Mouse (Mus musculus) forebrain, embryonic 11.5 days (tissue): ENCODE data around the gene B4galt2. TPM values are rescaled to one million over a fixed set of nuclear protein-coding genes. Genes with fewer than 3 reads are reported as not detected.
A peak's percentile ranks its signal among the peaks of the same experiment; 100 is the strongest.

Experiments
- ATAC-seq: fragments of 200-750 bp; cut with Nextera tagmentation; replicated peaks from 2 replicates; pipeline ENCODE4 v1.8.0; 2017; ENCODE audit warnings: moderate TSS enrichment; ENCODE audit not compliant: low FRiP score
- DNase-seq: peaks from one replicate; pipeline ENCODE4 v3.0.0-alpha.2; 2017; ENCODE audit warnings: low spot score
- H3K27ac ChIP-seq: fragments of 300-500 bp; sonication (generic); 2 replicates; pipeline ENCODE4 v1.5.1; 2014; ENCODE audit warnings: low read depth, low read length
- H3K27me3 ChIP-seq: fragments of 300-500 bp; sonication (generic); 2 replicates; pipeline ENCODE4 v1.6.1; 2014; ENCODE audit warnings: mild to moderate bottlenecking, low read length, mixed read lengths; ENCODE audit not compliant: control insufficient read depth, insufficient read depth
- H3K36me3 ChIP-seq: fragments of 300-500 bp; sonication (generic); 2 replicates; pipeline ENCODE4 v1.6.1; 2014; ENCODE audit warnings: mild to moderate bottlenecking, low read length, moderate library complexity, mixed read lengths; ENCODE audit not compliant: control insufficient read depth, insufficient read depth
- H3K4me1 ChIP-seq: fragments of 300-500 bp; sonication (generic); replicated peaks from 2 replicates; pipeline ENCODE4 v1.6.1; 2014; ENCODE audit warnings: low read length, mixed read lengths; ENCODE audit not compliant: control insufficient read depth, insufficient read depth
- H3K4me2 ChIP-seq: fragments of 300-500 bp; sonication (generic); 2 replicates; pipeline ENCODE4 v1.6.1; 2014; ENCODE audit warnings: low read depth, mild to moderate bottlenecking, low read length, moderate library complexity, mixed read lengths; ENCODE audit not compliant: severe bottlenecking
- H3K4me3 ChIP-seq: fragments of 300-500 bp; sonication (generic); 2 replicates; pipeline ENCODE4 v1.5.1; 2014; ENCODE audit warnings: low read depth, low read length
- H3K9ac ChIP-seq: fragments of 300-500 bp; sonication (generic); 2 replicates; pipeline ENCODE4 v1.6.1; 2014; ENCODE audit warnings: low read length
- H3K9me3 ChIP-seq: fragments of 300-500 bp; sonication (generic); 2 replicates; pipeline ENCODE4 v1.6.1; 2016; ENCODE audit warnings: low read length, mixed read lengths; ENCODE audit not compliant: control insufficient read depth
- WGBS: fragments of 180-500 bp; shearing (Covaris S2); extraction: QIAGEN DNeasy Blood & Tissue Kit; methylation state at CpG from one replicate; pipeline ENCODE4 v1.1.7; 2014; 5-methylcytosine and 5-hydroxymethylcytosine counted together
- polyA plus RNA-seq: library from polyadenylated mRNA; unstranded; fragments of >200 nt; fragmentation: Nextera tagmentation; extraction: Ambion mirVana; gene quantifications from 2 replicates; pipeline ENCODE4 v1.2.1, GENCODE M21; 2014

The B4galt2 gene
- polyA plus RNA-seq, 1 experiment from 2014 or later: 31.3 TPM

- Histone ChIP-seq H3K9me3 (no peaks in the 10 kb centered on the region), H3K27ac (no peak overlapping the region), H3K4me3 (peak overlapping the region; percentile 78), H3K27me3 (no peaks in the 10 kb centered on the region), H3K4me1 (peaks cover 8% of the 10 kb centered on the region), H3K36me3 (no peaks in the 10 kb centered on the region; the same call in 1 of the 2 replicates), H3K9ac (peak overlapping the region; percentile 80), H3K4me2 (peak overlapping the region; percentile 100)
- WGBS: 13% methylated on average over 8 of the region's 8 CpGs
- DNase-seq: no peak
- ATAC-seq: no peak; the same call in 1 of the 2 replicates
Measured at GRCm38 (mm10) chr4:117914031-117914430, 30.7 kb upstream of the B4galt2 start.

DNA sequence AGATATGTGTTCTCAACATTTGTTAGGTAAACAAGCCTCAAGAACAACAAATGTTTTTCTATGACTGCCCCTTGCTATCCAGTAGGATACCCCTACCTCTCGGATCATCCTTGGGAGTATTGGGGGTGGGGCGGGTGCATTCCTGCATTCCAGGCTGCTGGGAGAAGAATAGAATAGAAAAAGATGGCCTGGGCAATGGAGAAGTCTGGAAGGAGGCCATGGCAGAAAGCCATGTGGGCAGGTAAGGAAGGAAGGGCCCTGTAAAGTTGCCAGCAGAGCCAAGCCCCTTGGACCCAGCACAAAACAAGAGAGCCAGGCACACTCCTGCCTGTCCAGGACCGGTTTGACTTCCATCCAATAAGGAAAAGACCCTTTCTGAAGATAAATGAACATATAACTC lies 30.1 kb upstream of the B4galt2 start:
- WGBS: 53% methylated on average over 3 of the region's 3 CpGs
- H3K4me1 ChIP-seq: peaks cover 10% of the 10 kb centered on the region
- no peaks in the 10 kb centered on the region for H3K27me3 ChIP-seq
- ATAC-seq (no peak), DNase-seq (no peak)
- H3K4me3 ChIP-seq: peak overlapping the region; percentile 78
- no peaks in the 10 kb centered on the region; the same call in 1 of the 2 replicates for H3K36me3 ChIP-seq
- peak overlapping the region; percentile 100 for H3K4me2 ChIP-seq
- no peaks in the 10 kb centered on the region for H3K9me3 ChIP-seq
- H3K9ac ChIP-seq: peak overlapping the region; percentile 80
- H3K27ac ChIP-seq: no peak overlapping the region

DNA sequence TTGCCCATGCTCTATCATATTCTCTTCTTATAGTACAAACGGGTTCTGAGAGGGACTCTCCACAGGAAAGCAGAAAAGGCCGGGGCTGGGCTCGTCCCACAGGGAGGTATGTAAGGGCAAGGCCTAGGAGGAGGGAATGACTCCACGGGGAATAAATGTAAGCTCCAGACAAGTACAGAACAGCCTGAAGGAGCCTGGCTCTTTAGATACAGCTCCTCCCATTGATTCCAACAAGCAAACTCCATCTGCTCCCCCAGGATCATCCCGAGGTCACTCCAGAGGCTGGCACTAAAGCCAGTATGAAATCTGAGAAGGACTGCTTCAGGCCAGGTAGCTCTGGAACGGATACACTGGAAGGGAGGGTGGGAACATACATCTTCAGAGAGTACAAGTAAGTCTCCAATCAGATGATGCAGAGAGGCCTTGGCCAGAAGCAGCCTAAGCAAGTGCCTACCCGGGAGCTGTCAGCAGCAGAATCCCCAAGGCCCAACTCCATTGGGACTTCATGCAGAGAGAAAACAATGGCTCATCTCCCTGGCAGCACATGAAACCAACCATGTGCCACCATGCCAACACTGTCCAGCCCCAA lies 29.5 kb upstream of the B4galt2 start:
- peaks cover 10% of the 10 kb centered on the region for H3K4me1 ChIP-seq
- WGBS: 76% methylated on average over 7 of the region's 7 CpGs

DNA sequence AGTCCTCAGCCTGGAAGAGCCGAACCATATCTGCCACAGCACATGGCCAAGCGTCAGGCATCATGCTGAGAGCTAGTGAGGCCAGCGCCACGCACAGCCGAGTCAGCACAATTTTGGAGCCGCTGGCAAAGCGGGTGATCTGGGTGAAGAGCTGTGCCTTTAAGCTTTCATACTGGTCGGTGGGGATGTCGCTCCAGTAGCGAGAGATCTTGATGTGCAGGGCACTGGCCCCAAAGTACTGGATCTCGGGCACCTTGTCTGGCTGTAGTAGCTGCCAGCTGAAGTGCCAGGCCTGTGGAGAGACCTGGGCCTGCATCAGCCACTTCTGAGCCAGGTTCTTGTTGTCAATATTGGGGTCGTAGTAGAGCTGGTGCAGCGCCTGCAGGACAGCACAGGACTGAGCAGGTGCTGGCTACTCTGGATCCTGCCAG lies 28.9 kb upstream of the B4galt2 start:
- Histone ChIP-seq H3K9ac (no peak overlapping the region), H3K36me3 (no peaks in the 10 kb centered on the region; the same call in 1 of the 2 replicates)
- 95% methylated on average over 13 of the region's 13 CpGs for WGBS

More for the DNA sequence above, 29.5 kb upstream of the B4galt2 start:
- H3K27me3 ChIP-seq: no peaks in the 10 kb centered on the region
- no peak overlapping the region for H3K4me2 ChIP-seq
- no peak overlapping the region for H3K27ac ChIP-seq
- no peak overlapping the region for H3K4me3 ChIP-seq
- no peak for DNase-seq
- no peaks in the 10 kb centered on the region for H3K9me3 ChIP-seq
- H3K36me3 ChIP-seq: no peaks in the 10 kb centered on the region; the same call in 1 of the 2 replicates
- no peak for ATAC-seq
- no peak overlapping the region for H3K9ac ChIP-seq

GRCm38 (mm10) chr4:117908834-117909453 lies 25.7 kb upstream of the B4galt2 start:
- DNase-seq (no peak), ATAC-seq (peak; percentile 83)
- Histone ChIP-seq H3K4me3 (no peak overlapping the region), H3K27ac (peak overlapping the region; percentile 65), H3K27me3 (no peaks in the 10 kb centered on the region), H3K4me1 (peaks cover 8% of the 10 kb centered on the region; the same call in 1 of the 2 replicates), H3K4me2 (peak overlapping the region; percentile 21; the same call in 1 of the 2 replicates), H3K9ac (0 out of 2 replicates have a peak overlapping the region, but pooled peaks have one; percentile 20), H3K36me3 (peaks cover 4% of the 10 kb centered on the region; the same call in 1 of the 2 replicates), H3K9me3 (no peaks in the 10 kb centered on the region)
- 69% methylated on average over 8 of the region's 8 CpGs for WGBS

More for the DNA sequence above, 28.9 kb upstream of the B4galt2 start:
- no peak overlapping the region for H3K27ac ChIP-seq
- no peaks in the 10 kb centered on the region for H3K9me3 ChIP-seq
- ATAC-seq (no peak), DNase-seq (no peak)
- H3K27me3 ChIP-seq: no peaks in the 10 kb centered on the region
- H3K4me2 ChIP-seq: no peak overlapping the region
- H3K4me3 ChIP-seq: no peak overlapping the region
- peaks cover 10% of the 10 kb centered on the region for H3K4me1 ChIP-seq

GRCm38 (mm10) chr4:117906196-117906595 lies 22.9 kb upstream of the B4galt2 start:
- no peak for DNase-seq
- peaks cover 16% of the 10 kb centered on the region for H3K36me3 ChIP-seq
- 91% methylated on average over 3 of the region's 3 CpGs for WGBS
- H3K4me2 ChIP-seq: no peak overlapping the region
- no peak overlapping the region for H3K27ac ChIP-seq
- peaks cover 3% of the 10 kb centered on the region; the same call in 1 of the 2 replicates for H3K4me1 ChIP-seq
- no peaks in the 10 kb centered on the region for H3K9me3 ChIP-seq
- no peak overlapping the region for H3K4me3 ChIP-seq
- ATAC-seq: no peak
- no peak overlapping the region for H3K9ac ChIP-seq
- H3K27me3 ChIP-seq: no peaks in the 10 kb centered on the region

DNA sequence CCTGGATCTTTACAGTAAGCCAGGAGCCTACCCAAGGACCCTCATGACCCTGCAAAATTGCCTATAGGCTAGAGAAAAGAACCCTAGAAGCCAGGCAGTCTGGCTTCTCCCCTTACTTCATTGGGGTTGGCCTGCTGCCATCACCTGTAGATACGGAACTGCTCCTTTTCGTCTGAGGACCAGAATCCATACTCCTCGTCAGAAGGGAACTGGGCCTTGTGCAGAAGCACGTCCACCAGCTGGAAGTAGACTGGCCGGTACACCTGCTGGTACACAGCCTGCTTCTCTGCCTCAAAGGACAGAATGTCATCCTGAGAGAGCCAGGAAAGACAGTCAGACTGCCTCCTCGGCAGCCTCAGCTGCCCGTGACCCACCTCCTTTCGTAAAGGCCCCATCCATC lies 21.5 kb upstream of the B4galt2 start:
- H3K36me3 ChIP-seq: peaks cover 23% of the 10 kb centered on the region

DNA sequence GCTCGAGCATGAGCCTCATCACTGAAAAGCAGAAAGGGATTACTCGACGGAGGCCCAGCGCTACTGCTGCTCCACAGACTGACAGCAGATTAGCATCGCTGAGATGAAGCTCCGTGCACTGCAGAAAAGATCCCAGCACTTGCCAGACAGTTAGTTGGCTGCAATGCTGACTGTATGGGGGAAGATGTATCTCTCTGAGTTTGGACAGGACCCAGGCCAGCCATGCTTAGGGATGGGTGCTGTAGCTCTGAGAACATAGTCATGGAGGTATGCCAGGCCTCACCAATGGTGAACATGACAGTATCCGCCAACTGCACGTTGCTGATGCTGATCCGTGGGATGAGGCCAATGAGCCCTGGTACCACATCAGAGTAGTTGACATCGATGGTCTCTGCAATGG lies 20.8 kb upstream of the B4galt2 start:
- H3K9me3 ChIP-seq: no peaks in the 10 kb centered on the region
- no peak for ATAC-seq
- no peak overlapping the region for H3K4me3 ChIP-seq
- H3K36me3 ChIP-seq: peaks cover 23% of the 10 kb centered on the region
- no peak overlapping the region for H3K27ac ChIP-seq
- no peak overlapping the region for H3K4me2 ChIP-seq
- H3K27me3 ChIP-seq: no peaks in the 10 kb centered on the region
- peaks cover 3% of the 10 kb centered on the region; the same call in 1 of the 2 replicates for H3K4me1 ChIP-seq
- H3K9ac ChIP-seq: no peak overlapping the region
- 91% methylated on average over 10 of the region's 10 CpGs for WGBS
- no peak for DNase-seq

More for the DNA sequence above, 21.5 kb upstream of the B4galt2 start:
- Histone ChIP-seq H3K27me3 (no peaks in the 10 kb centered on the region), H3K27ac (no peak overlapping the region), H3K4me1 (peaks cover 3% of the 10 kb centered on the region; the same call in 1 of the 2 replicates), H3K9me3 (no peaks in the 10 kb centered on the region), H3K9ac (no peak overlapping the region), H3K4me3 (no peak overlapping the region), H3K4me2 (no peak overlapping the region)
- 96% methylated on average over 8 of the region's 8 CpGs for WGBS
- ATAC-seq (no peak), DNase-seq (no peak)
